Mouse (Mus musculus) limb, embryonic 10.5 days (tissue): Measurements from ENCODE around the gene Oser1. TPM values are rescaled to one million over a fixed set of nuclear protein-coding genes. Genes with fewer than 3 reads are reported as not detected.

Experiments
- DNase-seq: peaks from one replicate; pipeline ENCODE4 v3.0.0-alpha.2; 2017; ENCODE audit warnings: low spot score
- H3K27ac ChIP-seq: fragments of 300-500 bp; sonication (generic); 2 replicates; pipeline ENCODE4 v1.5.1; 2016; ENCODE audit warnings: mild to moderate bottlenecking
- H3K27me3 ChIP-seq: fragments of 300-500 bp; sonication (generic); 2 replicates; pipeline ENCODE4 v1.6.1; 2016; ENCODE audit warnings: low read depth, mild to moderate bottlenecking; ENCODE audit not compliant: poor library complexity, severe bottlenecking
- H3K36me3 ChIP-seq: fragments of 300-500 bp; sonication (generic); 2 replicates; pipeline ENCODE4 v1.6.1; 2016; ENCODE audit warnings: mild to moderate bottlenecking, moderate library complexity
- H3K4me1 ChIP-seq: fragments of 300-500 bp; sonication (generic); 2 replicates; pipeline ENCODE4 v1.6.1; 2016
- H3K4me3 ChIP-seq: fragments of 300-500 bp; sonication (generic); 2 replicates; pipeline ENCODE4 v1.5.1; 2016; ENCODE audit warnings: mild to moderate bottlenecking, moderate library complexity
- H3K9me3 ChIP-seq: fragments of 300-500 bp; sonication (generic); replicated peaks from 2 replicates; pipeline ENCODE4 v1.6.1; 2016; ENCODE audit warnings: mild to moderate bottlenecking
- WGBS: fragments of 180-500 bp; shearing (Covaris S2); methylation state at CpG from one replicate; pipeline ENCODE4 v1.1.7; 2016; 5-methylcytosine and 5-hydroxymethylcytosine counted together
- polyA plus RNA-seq: library from polyadenylated mRNA; unstranded; fragments of >200 nt; fragmentation: Nextera tagmentation; extraction: Ambion mirVana; gene quantifications from 2 replicates; pipeline ENCODE4 v1.2.1, GENCODE M21; 2016

The Oser1 gene
- polyA plus RNA-seq, 1 experiment from 2014 or later = 89.2 TPM

GRCm38 (mm10) chr2:163392436-163392835, 32.1 kb downstream of the Oser1 start:
- no peak overlapping the region for H3K27ac ChIP-seq
- no peaks in the 10 kb centered on the region for H3K36me3 ChIP-seq
- no peak overlapping the region for H3K4me3 ChIP-seq
- no peak for DNase-seq
- no peaks in the 10 kb centered on the region for H3K9me3 ChIP-seq
- no peaks in the 10 kb centered on the region for H3K27me3 ChIP-seq
- WGBS = 73% methylated on average over 6 of the region's 6 CpGs
- H3K4me1 ChIP-seq = peaks cover 11% of the 10 kb centered on the region

GRCm38 (mm10) chr2:163386423-163387190, 37.9 kb downstream of the Oser1 start:
- WGBS = 68% methylated on average over 15 of the region's 15 CpGs
- H3K4me1 ChIP-seq = peaks cover 8% of the 10 kb centered on the region
- H3K36me3 ChIP-seq = no peaks in the 10 kb centered on the region
- no peaks in the 10 kb centered on the region for H3K9me3 ChIP-seq
- no peak overlapping the region for H3K4me3 ChIP-seq
- DNase-seq = no peak
- H3K27me3 ChIP-seq = no peaks in the 10 kb centered on the region
- peak overlapping the region; percentile 19; the same call in 1 of the 2 replicates for H3K27ac ChIP-seq

GRCm38 (mm10) chr2:163385126-163385525, 39.4 kb downstream of the Oser1 start:
- H3K9me3 ChIP-seq = no peaks in the 10 kb centered on the region
- H3K27me3 ChIP-seq = no peaks in the 10 kb centered on the region
- no peak for DNase-seq
- peaks cover 8% of the 10 kb centered on the region for H3K4me1 ChIP-seq
- WGBS = 91% methylated on average over 6 of the region's 6 CpGs
- no peak overlapping the region for H3K4me3 ChIP-seq
- H3K27ac ChIP-seq = no peak overlapping the region
- no peaks in the 10 kb centered on the region for H3K36me3 ChIP-seq

GRCm38 (mm10) chr2:163381246-163381645, 43.3 kb downstream of the Oser1 start:
- no peak for DNase-seq
- Histone ChIP-seq H3K9me3 (no peaks in the 10 kb centered on the region), H3K27me3 (peaks cover 24% of the 10 kb centered on the region), H3K4me1 (0 out of 2 replicates have a peak, but pooled peaks cover under 1% of the 10 kb centered on the region), H3K36me3 (no peaks in the 10 kb centered on the region), H3K27ac (no peak overlapping the region), H3K4me3 (no peak overlapping the region)
- 89% methylated on average over 8 of the region's 8 CpGs for WGBS

- no peak for DNase-seq
- H3K27ac ChIP-seq = no peak overlapping the region
- H3K4me1 ChIP-seq = peaks cover 8% of the 10 kb centered on the region
- H3K36me3 ChIP-seq = no peaks in the 10 kb centered on the region
- no peak overlapping the region for H3K4me3 ChIP-seq
- H3K27me3 ChIP-seq = peaks cover 42% of the 10 kb centered on the region
- no peaks in the 10 kb centered on the region for H3K9me3 ChIP-seq
- 79% methylated on average over 5 of the region's 5 CpGs for WGBS
Observed at GRCm38 (mm10) chr2:163379366-163379765, 45.1 kb downstream of the Oser1 start.

- H3K4me1 ChIP-seq = peaks cover 8% of the 10 kb centered on the region
- H3K27ac ChIP-seq = no peak overlapping the region
- WGBS = 34% methylated on average over 33 of the region's 33 CpGs
- DNase-seq = no peak
- peaks cover 53% of the 10 kb centered on the region for H3K27me3 ChIP-seq
- peak overlapping the region; percentile 19; the same call in 1 of the 2 replicates for H3K4me3 ChIP-seq
- H3K9me3 ChIP-seq = no peaks in the 10 kb centered on the region
- no peaks in the 10 kb centered on the region for H3K36me3 ChIP-seq
Observed at GRCm38 (mm10) chr2:163376082-163376481, 48.4 kb downstream of the Oser1 start.

GRCm38 (mm10) chr2:163375468-163375867, 49.0 kb downstream of the Oser1 start:
- Histone ChIP-seq H3K27ac (no peak overlapping the region), H3K36me3 (no peaks in the 10 kb centered on the region), H3K4me1 (peaks cover 8% of the 10 kb centered on the region), H3K9me3 (no peaks in the 10 kb centered on the region), H3K27me3 (peaks cover 53% of the 10 kb centered on the region), H3K4me3 (peak overlapping the region; percentile 19; the same call in 1 of the 2 replicates)
- 29% methylated on average over 35 of the region's 35 CpGs for WGBS
- DNase-seq = no peak

GRCm38 (mm10) chr2:163372627-163373026, 51.9 kb downstream of the Oser1 start:
- Histone ChIP-seq H3K36me3 (no peaks in the 10 kb centered on the region), H3K27me3 (peaks cover 43% of the 10 kb centered on the region), H3K4me3 (no peak overlapping the region), H3K4me1 (peaks cover 13% of the 10 kb centered on the region), H3K27ac (no peak overlapping the region), H3K9me3 (no peaks in the 10 kb centered on the region)
- no peak for DNase-seq
- 92% methylated on average over 1 of the region's 1 CpGs for WGBS

- 0 out of 2 replicates have a peak, but pooled peaks cover 5% of the 10 kb centered on the region for H3K4me1 ChIP-seq
- DNase-seq = no peak
- WGBS = 62% methylated on average over 4 of the region's 4 CpGs
- no peaks in the 10 kb centered on the region for H3K9me3 ChIP-seq
- H3K27me3 ChIP-seq = peaks cover 18% of the 10 kb centered on the region
- H3K36me3 ChIP-seq = no peaks in the 10 kb centered on the region
- no peak overlapping the region for H3K27ac ChIP-seq
- H3K4me3 ChIP-seq = no peak overlapping the region
Observed at GRCm38 (mm10) chr2:163370175-163370574, 54.3 kb downstream of the Oser1 start.

- H3K9me3 ChIP-seq = no peaks in the 10 kb centered on the region
- peaks cover 13% of the 10 kb centered on the region for H3K4me1 ChIP-seq
- 83% methylated on average over 18 of the region's 18 CpGs for WGBS
- no peaks in the 10 kb centered on the region for H3K27me3 ChIP-seq
- no peaks in the 10 kb centered on the region for H3K36me3 ChIP-seq
- no peak overlapping the region for H3K27ac ChIP-seq
- DNase-seq = no peak
- H3K4me3 ChIP-seq = no peak overlapping the region
Observed at GRCm38 (mm10) chr2:163364785-163365541, 59.5 kb downstream of the Oser1 start.

GRCm38 (mm10) chr2:163362940-163363921, 61.3 kb downstream of the Oser1 start:
- Histone ChIP-seq H3K9me3 (no peaks in the 10 kb centered on the region), H3K36me3 (no peaks in the 10 kb centered on the region), H3K27me3 (no peaks in the 10 kb centered on the region), H3K4me3 (no peak overlapping the region), H3K4me1 (peaks cover 8% of the 10 kb centered on the region), H3K27ac (no peak overlapping the region)
- WGBS = 78% methylated on average over 12 of the region's 12 CpGs
- no peak for DNase-seq

GRCm38 (mm10) chr2:163360858-163361623, 63.5 kb downstream of the Oser1 start:
- WGBS = 78% methylated on average over 16 of the region's 16 CpGs
- no peak overlapping the region for H3K27ac ChIP-seq

More at GRCm38 (mm10) chr2:163360858-163361623, 63.5 kb downstream of the Oser1 start:
- no peaks in the 10 kb centered on the region for H3K9me3 ChIP-seq
- H3K27me3 ChIP-seq = no peaks in the 10 kb centered on the region
- H3K4me3 ChIP-seq = no peak overlapping the region
- DNase-seq = no peak
- H3K36me3 ChIP-seq = no peaks in the 10 kb centered on the region
- peaks cover 8% of the 10 kb centered on the region for H3K4me1 ChIP-seq
